Mouse (Mus musculus) left cerebral cortex, adult 9 months (tissue): ENCODE data around the gene Mrps2.

ENCODE experiments used
- DNase-seq, 2 experiments: peaks; one replicate each; pipeline ENCODE4 v3.0.0; 2022; ENCODE audit warnings: low spot score in 2 of 2

The Mrps2 gene

DNA sequence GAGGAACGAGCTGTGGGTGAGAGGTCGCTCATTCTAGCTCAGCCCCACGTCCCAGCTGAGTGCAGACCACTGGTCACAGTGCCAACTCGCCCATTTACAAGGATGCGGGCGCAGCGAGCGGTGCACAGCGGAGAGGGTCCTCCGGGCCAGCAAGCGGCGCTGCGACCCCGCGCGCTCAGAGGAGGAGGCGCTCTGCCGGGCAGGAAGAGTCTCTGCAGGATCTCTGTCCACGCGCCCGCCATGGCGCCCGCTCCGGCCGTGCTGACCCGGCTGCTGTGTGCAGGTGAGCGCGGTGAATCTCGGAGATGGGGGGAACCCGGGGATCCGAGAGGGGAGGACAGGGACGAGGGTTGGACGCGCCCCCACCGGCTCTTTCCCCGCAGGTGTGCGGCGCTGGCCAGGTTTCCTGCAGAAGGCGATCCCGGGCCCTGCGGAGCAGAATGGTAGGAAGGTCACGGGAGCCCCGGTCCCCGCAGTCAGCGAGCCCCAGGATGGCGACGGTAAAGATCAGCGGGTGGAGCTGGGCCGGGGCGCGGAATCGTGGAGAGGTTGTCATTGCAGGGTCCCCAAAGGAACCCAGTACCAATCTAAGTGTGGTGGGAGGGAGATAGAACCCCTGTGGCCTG is at the start of gene Mrps2:
TSS of gene Mrps2 (plus strand) at position 207 of the 626 bp plus-strand sequence.
- peak; percentile 52 to 83 for DNase-seq

DNA sequence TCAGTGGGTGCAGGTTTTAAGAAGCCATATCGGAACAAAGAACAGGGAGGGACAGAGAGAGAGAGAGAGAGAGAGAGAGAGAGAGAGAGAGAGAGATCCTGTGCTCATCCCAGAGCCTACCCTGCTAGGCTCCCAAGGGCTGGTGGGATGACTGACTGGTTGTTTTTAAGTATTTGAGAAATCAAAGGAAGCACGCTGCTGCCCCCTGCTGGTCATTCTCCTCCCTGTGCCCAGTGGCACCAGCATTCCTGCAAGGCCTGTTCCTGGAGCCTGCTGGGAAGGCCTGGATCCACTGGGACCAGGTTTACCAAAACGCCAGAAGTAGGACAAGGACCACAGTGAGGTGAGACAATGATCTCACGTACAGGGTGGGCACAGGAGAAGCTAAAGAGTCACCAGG is 48.0 kb upstream of the Mrps2 start:
- peak; percentile 42 to 98 for DNase-seq

- no peak for DNase-seq
Observed at GRCm38 (mm10) chr2:28423167-28423566, 44.7 kb upstream of the Mrps2 start.

- DNase-seq = no peak
Observed at GRCm38 (mm10) chr2:28427226-28427625, 40.6 kb upstream of the Mrps2 start.

DNA sequence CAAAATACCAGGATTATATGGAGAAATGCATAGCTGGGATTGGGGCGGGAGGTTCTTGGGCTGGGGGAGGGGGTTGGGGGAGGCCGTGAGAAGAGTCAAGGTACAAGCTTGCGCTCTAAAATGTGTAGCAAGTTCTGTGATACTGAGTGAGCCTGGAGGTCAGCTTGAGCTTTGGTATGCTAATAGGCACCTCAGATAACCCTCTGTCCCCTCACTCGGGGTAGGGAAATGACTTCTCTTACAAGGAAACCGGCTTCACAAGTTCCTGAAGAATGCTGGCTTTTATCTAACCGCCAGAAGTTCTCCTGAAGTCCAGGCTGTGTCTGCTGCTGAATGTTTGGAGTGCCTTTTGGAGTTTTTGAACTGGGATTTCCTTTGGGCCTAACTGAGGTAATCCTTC is 37.0 kb upstream of the Mrps2 start:
- DNase-seq = no peak

GRCm38 (mm10) chr2:28432811-28433210 is 35.1 kb upstream of the Mrps2 start:
- DNase-seq = no peak

DNA sequence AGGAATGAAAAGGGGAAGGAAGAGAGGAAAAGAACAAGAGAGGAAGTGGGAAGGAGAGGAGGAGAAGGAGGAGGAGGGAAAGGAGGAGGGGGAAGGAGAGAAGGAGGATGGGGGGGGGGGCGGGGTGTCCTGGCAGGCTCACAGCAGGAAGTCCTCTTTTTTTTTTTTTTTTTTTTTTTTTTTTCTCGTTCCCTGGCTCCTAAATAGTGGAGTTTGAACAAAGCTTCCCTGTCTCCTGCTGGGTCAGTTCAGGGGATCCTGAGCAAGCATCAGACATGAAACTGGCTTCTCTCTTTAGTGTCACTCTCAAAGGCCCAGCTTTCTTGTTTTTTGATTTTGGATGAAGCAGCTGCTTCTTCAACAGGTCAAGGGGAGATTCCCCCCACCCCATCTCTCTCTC is 34.4 kb upstream of the Mrps2 start:
- DNase-seq = no peak

- DNase-seq = peak in 1 of 2 experiments; percentile 34
Observed at GRCm38 (mm10) chr2:28435401-28435800, 32.5 kb upstream of the Mrps2 start.

DNA sequence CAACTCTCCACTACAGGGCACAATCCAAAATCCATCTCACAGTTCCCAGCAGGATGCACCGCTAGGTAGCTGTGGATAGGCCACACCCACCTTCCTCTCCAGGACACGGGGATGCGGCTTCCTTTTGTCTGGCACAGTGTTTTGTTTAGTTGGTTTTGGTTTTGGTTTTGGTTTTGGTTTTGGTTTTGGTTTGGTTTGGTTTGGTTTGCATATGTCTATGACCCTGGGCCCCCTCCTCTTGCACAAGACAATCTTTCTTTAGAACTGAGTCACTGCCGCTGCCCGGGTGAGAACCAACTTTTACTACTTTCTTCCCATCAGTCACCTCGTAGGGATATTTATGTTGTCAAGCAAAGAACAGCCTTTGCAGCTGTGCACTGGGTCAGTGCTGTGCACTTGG is 27.0 kb upstream of the Mrps2 start:
- no peak for DNase-seq

DNA sequence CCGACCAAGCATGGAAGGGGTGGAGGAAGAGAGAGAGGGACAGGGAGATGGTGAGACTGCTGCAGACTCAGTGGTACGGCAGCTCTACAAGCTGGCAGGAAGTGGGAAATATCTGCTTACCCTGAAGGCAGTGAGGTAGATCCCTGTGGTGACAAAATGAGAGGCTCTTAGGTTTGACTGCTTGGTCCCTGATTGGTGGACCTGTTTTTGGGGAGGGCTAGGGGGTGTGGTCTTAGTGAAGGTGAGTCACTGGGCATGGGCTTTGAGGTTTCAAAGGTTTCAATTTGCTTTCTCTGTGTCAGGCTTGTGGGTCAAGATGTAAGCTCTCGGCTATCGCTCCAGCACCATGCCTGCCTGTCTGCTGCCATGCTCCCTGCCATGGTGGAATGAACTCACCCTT is 22.8 kb upstream of the Mrps2 start:
- DNase-seq = no peak

DNA sequence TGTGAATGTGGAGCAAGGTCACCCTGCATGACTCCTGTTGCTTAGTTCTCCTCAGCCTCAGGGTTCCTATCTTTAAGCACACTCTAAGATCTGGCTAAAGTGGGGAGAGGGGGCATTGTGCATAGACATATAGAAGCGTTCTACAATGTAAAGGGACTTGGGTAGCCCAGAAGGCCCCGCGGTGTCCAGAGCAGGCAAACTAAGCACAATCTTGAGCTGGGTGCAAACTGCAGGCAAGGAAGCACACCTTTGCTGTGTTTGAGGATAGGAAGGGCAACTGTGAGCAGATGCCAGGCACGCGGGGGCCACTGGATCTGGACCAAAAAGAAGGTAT is 21.7 kb upstream of the Mrps2 start:
- DNase-seq = no peak

GRCm38 (mm10) chr2:28446515-28447314 is 21.2 kb upstream of the Mrps2 start, which contains the start of gene Ppp1r26:
TSS of gene Ppp1r26 (plus strand) at chr2:28446800.
- DNase-seq = peak in 1 of 2 experiments; percentile 38

DNA sequence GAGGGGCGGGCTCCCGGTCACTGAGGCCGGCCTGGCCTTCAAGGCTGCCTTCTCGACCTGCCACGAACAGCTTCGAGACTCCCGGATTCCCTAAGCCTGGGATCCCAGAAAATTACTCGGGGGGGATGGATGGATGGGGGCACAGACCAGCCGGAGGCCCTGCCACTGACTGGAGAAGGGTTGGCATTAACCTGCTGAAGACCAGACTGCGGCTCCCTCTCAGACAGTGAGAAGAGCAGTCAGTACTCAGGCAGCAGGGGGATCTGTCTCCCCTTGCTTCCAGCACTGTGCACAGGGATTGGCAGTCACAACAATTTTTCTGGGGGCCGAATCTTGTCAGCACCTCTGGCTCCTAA is 20.6 kb upstream of the Mrps2 start:
- no peak for DNase-seq

DNA sequence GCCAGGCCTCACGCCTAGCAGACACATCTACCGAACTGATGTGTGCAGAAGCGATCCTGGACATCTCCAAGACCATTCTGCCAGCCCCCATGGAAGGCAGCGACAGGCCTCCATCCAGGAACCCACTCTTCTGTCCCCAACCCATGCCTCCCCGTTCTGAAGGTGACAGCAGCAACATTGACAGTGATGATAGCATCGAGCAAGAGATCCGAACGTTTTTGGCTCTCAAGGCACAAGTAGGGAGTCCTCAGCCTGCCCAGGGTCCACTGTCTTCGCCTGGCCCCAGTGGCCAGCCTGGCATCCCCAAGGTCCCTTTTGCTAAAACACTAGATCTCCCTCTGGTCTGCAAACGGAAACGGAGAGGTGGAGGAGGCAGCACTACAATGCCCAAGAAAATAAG is 16.2 kb upstream of the Mrps2 start:
- DNase-seq = no peak

- no peak for DNase-seq
Observed at GRCm38 (mm10) chr2:28453539-28453938, 14.3 kb upstream of the Mrps2 start.

DNA sequence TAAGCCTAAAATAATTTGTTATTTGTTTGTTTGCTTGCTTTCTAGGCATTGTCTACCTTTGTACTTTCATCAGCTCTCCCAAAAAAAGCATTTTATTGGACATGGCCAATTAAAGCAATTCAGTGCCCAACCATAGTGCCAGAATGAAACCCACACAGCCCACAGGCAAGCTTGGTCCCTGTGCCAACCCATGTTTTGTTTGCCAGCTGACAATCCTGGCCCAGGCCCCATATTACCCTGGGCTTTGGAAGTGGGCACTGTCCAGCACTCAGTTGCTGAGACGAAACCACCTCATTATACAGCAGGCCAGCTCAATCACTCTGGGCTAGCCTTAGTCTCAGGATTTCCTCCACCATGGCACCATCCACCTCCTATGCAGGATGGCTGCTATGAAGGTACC is 11.2 kb upstream of the Mrps2 start:
- no peak for DNase-seq

DNA sequence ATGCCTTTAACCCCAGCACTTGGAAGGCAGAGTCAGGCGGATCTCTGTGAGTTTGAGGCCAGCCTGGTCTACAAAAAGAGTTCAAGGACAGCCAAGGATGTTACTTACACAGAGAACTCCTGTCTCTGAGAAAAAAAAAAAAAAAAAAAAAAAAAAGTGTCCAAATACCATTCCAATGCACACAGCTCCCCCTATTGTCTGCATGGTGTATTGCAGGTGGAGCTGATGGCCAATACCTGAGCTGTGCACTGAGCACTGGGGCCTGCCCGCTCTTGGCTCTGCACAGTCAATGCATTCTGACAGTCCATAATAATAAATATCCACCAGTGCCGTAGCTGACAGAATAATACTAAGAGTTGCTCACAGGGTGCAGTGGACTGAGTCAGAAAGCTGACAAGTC is 3.9 kb upstream of the Mrps2 start:
- DNase-seq = peak in 1 of 2 experiments; percentile 81

DNA sequence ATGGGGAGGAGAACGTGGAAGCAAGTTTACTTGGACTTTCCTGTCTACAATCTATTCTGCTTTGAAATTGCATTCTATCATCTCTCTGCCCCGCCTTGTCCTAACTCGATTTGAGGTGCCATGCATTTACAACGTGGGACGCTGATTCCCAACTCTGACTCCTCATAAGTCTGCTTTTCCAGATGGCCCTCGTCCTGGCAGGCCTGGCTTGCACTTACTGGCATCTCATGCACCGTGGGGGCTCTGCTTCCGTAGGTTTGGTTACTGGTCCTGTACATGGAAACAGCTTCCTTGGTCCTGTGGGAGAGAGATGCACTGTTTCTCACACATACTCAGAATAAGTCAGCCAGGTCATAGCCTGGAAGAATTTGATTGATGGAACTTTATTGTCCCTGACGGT is 2.9 kb upstream of the Mrps2 start:
- DNase-seq = no peak

- DNase-seq = peak in 1 of 2 experiments; percentile 72
Observed at GRCm38 (mm10) chr2:28465836-28466518, 1.9 kb upstream of the Mrps2 start, which contains the start of gene 1700007K13Rik. TSS of gene 1700007K13Rik (minus strand) at chr2:28466332.

- DNase-seq = no peak
Observed at GRCm38 (mm10) chr2:28468486-28469225, 790 bp downstream of the Mrps2 start.

GRCm38 (mm10) chr2:28469461-28469860 is 1.6 kb downstream of the Mrps2 start:
- no peak for DNase-seq

DNA sequence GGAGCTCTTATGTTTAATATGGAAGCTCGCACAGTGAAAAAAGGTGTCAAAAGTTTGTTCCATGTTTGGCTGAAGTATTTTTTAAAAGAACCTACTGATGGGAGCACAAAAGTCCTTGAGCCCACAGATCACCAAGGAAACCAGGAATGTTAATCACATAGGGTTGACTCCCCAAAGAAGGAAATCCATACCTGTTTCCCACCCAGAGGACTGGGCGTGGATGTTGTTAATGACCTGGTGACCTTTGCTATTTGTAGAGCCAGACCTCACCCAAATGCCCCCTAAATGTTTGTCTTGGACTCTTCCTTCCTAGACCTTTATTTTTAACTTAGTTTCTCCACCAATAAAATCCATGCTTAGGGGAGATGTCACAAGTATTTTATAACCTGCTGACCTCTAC is 2.7 kb downstream of the Mrps2 start:
- DNase-seq = no peak
